Mouse (Mus musculus) NIH3T3 (cell line): ENCODE data around the gene Camk1d.
A peak's percentile ranks its signal among the peaks of the same experiment; 100 is the strongest.

Experiments
- DNase-seq: peaks from one replicate; pipeline ENCODE4 v3.0.0-alpha.2; 2012; ENCODE audit warnings: low read depth

Camk1d gene

GRCm38 (mm10) chr2:5397468-5397867 is 316.8 kb downstream of the Camk1d start:
- DNase-seq: no peak

DNA sequence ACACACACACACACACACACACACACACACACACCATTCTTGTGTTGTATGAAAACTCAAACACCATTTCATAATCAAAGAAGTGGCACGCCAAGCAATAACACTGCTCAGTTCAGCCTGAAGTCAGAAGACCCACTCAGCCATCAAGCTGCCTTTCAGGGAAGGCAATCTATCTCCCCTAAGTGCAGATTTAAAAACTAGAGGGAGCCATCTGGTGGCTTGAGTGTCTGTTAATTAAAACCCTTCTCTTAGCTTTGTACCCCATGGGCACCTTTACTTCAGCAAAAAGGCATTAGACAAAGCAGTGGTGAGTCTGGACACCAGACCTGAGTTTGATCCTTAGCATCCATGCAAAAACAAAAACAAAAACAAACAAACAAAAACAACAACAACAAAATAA is 317.9 kb downstream of the Camk1d start:
- DNase-seq: peak; percentile 51

- no peak for DNase-seq
Measured at GRCm38 (mm10) chr2:5395873-5396272, 318.4 kb downstream of the Camk1d start.

DNA sequence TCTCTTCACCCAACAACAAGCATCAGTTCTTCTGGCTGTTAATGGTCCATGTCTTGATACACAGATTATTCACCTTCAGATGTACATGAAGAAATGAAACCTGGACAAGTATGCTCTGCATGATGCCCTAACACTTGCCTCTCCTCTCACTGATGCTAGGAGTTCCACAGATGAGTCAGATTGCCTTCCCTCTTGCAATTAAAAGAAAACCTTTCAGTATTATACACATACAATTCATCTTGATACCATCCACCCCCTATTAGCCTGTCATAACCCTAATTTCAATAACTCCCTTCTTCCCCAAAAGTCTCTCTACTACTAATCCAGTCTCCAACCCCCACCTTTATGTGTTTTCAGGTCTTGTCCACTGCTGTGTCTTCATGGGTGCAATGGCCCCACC is 321.4 kb downstream of the Camk1d start:
- no peak for DNase-seq

DNA sequence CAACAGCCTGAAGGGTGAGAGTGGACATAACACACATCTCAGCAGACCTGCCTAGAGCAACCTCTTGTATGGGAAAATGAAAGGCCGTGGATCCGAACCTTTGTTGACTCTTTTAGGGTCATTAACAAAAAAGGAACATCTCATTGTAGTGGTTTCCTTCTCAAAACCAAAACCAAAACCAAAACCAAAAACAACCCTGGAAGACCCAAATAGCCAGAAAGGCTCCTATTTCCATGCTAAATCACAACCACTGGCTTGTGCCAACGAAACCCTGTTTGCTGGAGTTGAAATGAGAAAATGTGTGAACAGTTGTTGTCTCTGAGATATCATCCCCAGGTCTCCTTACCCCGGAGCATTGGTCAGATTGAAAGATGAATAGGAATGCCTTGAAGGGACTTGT is 321.8 kb downstream of the Camk1d start:
- DNase-seq: no peak

GRCm38 (mm10) chr2:5388381-5388780 is 325.9 kb downstream of the Camk1d start:
- no peak for DNase-seq

DNA sequence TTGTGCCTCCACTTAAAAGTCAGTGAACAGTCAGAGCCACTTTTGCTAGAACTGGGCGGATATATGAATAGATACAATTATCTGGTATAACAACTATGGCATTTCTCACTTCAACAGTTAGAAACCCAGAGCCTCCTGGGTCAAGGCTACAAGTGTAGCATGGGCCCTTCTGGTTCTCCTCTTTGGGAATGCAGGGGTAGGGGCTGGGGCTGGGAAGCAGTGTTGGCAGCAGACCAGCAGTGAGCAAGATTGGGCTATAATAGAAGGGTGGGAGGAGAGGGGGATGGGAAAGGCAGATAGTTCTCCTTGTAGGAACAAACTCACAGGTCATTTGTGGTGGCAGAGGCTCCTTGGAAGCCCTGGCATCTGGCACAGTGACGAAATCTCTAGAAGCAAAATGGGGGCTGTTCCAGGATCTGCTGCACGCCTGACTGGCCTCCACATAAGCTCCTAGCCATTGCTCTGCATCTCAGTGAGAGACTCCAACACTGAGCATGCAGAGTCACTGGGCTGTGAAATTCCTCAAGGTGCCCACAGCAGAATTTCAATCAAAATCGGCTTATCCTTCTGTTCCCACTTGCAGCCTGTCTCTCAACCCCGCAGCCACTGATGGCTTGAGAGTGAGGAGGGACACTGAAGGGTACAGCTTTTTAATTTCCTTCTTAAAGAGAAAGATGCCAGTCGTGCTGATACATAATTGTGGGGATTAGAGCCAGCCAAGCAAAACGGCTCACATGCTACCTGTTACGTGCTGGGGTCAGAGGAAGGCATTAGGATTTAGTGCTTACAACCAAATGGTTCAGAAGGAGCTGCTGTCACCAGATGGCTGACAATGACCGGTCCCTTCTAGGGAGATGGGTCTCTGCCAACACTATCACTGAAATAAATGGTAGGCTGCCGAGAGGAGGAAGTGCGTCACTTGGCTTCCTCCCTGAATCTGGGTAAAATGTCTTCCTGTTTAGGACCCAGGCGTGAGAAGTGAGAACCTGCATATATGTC is 332.3 kb downstream of the Camk1d start:
- DNase-seq: peak; percentile 11

GRCm38 (mm10) chr2:5380973-5381372 is 333.3 kb downstream of the Camk1d start:
- DNase-seq: no peak

GRCm38 (mm10) chr2:5378922-5379321 is 335.4 kb downstream of the Camk1d start:
- peak; percentile 46 for DNase-seq

- no peak for DNase-seq
Measured at GRCm38 (mm10) chr2:5378066-5378672, 336.1 kb downstream of the Camk1d start.

GRCm38 (mm10) chr2:5372886-5373429 is 341.4 kb downstream of the Camk1d start:
- no peak for DNase-seq

GRCm38 (mm10) chr2:5371316-5371715 is 343.0 kb downstream of the Camk1d start:
- no peak for DNase-seq

DNA sequence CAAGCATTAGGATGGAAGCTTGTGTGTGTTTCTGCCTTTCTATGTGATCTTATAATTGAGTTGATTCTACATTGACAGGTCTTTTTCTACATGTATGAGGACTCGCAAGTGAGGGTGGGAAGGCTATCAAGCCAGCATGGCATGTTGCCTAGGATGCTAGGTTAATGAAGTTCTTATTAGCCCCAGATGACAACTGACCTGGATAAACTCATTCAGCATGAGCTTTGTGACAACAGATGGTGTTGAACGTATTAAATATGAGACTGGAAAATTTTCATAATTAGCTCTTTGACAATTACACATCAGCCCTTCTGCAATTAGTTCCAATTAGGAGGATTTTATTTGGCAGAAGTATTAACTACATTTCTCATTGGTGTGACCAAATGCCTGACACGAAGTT is 343.7 kb downstream of the Camk1d start:
- no peak for DNase-seq

DNA sequence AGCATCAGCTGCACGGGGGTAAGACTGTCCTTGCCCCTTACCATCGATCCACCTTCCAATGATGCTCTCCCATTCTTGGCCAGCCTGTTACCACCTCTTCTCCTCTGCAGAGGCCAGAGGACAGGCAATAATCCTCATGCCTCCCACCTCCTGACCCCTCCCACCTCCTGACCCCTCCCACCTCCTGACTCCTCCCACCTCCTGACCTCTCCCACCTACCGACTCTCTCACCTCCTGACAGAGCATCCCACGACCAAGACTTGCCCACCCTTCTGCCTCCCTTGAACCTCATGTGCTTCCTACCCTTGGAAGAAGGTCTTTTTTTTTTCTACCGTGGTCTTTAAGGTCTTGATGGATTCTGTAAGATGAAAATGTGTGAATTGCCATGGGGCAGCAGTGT is 350.5 kb downstream of the Camk1d start:
- no peak for DNase-seq

DNA sequence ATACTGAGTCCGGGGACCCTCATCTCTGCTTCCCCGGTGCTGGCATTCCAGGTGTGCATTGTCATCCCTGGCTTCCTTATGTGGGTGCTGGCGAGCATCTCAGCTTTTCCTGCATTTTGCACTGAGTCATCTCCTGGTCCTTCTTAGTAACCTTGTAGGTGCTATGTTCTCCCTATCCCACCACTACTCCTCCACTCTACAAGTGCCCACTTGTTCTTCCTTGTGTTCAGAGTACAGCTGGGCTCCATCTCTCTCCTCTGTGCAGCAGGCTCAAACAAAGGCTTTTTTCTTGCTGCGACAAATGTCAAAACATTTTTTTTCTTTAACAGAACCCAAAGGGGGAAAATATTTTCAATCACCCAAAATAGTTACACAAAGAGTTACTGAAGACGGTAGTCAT is 356.3 kb downstream of the Camk1d start:
- no peak for DNase-seq

DNA sequence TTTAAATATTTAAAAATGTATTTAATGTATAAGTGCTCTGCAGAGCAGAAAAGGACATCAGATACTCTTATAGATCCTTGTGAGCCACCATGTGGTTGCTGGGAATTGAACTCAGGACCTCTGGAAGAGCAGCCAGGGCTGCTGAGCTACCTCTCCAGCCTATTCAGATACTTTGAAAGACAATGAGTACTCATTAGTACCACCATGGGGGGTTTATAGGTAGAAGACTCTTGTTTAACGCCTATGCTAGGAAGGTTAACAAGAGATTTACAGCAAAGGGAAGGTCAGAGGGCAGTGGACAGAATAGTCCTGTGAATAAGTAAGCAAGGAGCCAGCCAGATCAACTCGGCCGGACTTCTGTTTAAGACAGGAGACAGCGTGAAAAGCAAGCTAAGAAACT is 357.3 kb downstream of the Camk1d start:
- no peak for DNase-seq

DNA sequence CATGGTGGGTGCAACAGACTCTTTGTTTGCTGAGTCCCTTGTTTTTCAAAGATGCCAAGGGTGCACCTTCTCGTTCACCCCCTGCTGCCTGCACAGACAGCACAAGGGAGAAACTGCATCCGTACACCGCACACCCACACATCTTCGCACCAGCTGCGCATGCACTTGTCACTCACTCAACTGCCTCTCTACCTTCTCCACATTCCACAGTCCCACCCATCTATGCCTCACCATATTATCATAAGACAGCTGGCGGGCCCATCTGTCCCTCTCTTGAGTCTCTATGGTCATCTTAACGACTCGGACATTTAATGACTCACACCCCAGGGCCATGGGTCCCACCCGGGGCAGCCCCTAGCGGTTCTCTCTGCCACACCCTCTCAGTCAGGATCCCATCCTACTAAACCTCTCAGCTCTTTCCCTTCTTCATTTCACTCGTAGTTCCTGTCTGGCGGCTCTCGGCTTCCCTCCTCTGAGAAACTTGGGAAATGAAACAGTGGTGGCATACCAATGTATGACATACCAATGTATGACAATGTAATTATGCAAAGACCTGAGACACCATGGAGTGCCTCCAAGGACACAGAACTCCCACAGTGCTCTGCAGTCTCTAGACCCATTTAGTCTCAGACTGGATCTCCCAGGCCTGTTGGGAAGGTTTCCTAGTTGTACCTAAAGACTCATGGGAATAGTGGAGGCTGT is 361.3 kb downstream of the Camk1d start:
- DNase-seq: no peak

GRCm38 (mm10) chr2:5345344-5345743 is 369.0 kb downstream of the Camk1d start:
- no peak for DNase-seq

GRCm38 (mm10) chr2:5327533-5328250 is 386.6 kb downstream of the Camk1d start:
- DNase-seq: no peak

DNA sequence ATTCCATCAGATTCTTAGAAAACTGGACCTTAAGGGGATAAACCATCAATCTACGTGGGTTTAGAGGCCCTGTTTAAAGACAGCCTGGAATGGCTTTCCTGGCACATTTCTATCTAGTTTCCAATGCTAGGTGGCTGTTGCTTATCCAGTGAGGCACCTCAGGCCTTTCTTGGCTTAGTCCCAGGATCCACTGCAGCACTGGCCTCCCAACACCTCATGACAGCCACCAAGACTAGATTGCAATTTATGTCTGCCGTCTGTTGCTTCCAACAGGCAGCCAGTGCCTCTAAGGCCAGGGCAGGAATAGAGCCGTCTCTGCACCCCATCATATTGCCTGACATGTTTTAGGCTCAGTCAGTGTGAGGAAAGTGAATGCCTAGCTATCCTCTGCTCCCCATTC is 389.5 kb downstream of the Camk1d start:
- DNase-seq: no peak

DNA sequence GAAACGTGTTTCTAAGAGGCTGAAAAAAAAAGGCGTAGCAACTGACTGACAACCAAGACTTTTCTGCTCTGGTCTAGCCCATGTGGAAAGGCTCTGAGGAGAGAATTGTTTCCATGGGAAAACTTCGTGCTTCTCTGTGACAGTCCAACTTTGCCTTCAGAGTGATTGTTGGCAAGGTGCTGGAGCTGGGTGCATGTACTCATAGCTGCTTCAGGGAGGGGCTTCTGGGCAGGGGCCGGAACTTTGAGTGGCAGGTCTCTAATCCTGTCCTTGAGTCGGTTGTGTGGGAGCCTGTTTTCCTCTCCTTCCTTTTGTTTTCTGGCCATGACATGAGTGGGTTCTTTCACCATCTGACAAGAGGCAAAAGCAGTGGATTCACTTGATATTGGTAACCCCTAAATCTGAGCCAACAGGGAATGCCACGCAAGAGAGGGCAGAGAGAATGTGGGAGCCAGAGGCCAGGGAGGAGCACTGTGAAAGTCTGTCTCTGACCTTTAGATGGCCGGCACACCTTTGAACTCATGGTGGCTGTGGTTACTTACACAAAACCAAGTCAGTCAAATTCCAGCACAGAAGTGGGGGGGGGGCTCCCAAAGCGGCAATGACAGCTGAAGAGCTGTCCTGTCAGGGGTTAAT is 392.5 kb downstream of the Camk1d start:
- DNase-seq: no peak
